Mouse (Mus musculus) neural tube, embryonic 11.5 days (tissue): Measurements from ENCODE around the gene Il1rapl1. TPM values are rescaled to one million over a fixed set of nuclear protein-coding genes. Genes with fewer than 3 reads are reported as not detected.

Experiments
- ATAC-seq: fragments of 200-750 bp; cut with Nextera tagmentation; 2 replicates; pipeline ENCODE4 v1.8.0; 2017; ENCODE audit warnings: moderate number of reproducible peaks, mild to moderate bottlenecking, moderate TSS enrichment, moderate library complexity; ENCODE audit not compliant: insufficient read depth, low FRiP score, low TSS enrichment
- DNase-seq: peaks from one replicate; pipeline ENCODE4 v3.0.0-alpha.2; 2015; ENCODE audit warnings: low spot score
- H3K27ac ChIP-seq: fragments of 300-500 bp; sonication (generic); 2 replicates; pipeline ENCODE4 v1.5.1; 2014; ENCODE audit warnings: low read depth, mild to moderate bottlenecking, low read length
- H3K27me3 ChIP-seq: fragments of 300-500 bp; sonication (generic); 2 replicates; pipeline ENCODE4 v1.6.1; 2014; ENCODE audit warnings: mild to moderate bottlenecking, low read length, mixed read lengths; ENCODE audit not compliant: control insufficient read depth, insufficient read depth
- H3K36me3 ChIP-seq: fragments of 300-500 bp; sonication (generic); 2 replicates; pipeline ENCODE4 v1.6.1; 2014; ENCODE audit warnings: mild to moderate bottlenecking, low read length, moderate library complexity, mixed read lengths; ENCODE audit not compliant: control insufficient read depth, insufficient read depth
- H3K4me1 ChIP-seq: fragments of 300-500 bp; sonication (generic); 2 replicates; pipeline ENCODE4 v1.6.1; 2014; ENCODE audit warnings: low read length, mixed read lengths; ENCODE audit not compliant: control insufficient read depth, insufficient read depth
- H3K4me2 ChIP-seq: fragments of 300-500 bp; sonication (generic); 2 replicates; pipeline ENCODE4 v1.6.1; 2014; ENCODE audit warnings: low read depth, mild to moderate bottlenecking, moderate library complexity
- H3K4me3 ChIP-seq: fragments of 300-500 bp; sonication (generic); 2 replicates; pipeline ENCODE4 v1.5.1; 2014; ENCODE audit warnings: low read depth, low read length
- H3K9ac ChIP-seq: fragments of 300-500 bp; sonication (generic); 2 replicates; pipeline ENCODE4 v1.6.1; 2014; ENCODE audit warnings: mild to moderate bottlenecking, low read length
- H3K9me3 ChIP-seq: fragments of 300-500 bp; sonication (generic); 2 replicates; pipeline ENCODE4 v1.6.1; 2016; ENCODE audit warnings: low read length; ENCODE audit not compliant: control insufficient read depth
- WGBS: fragments of 180-500 bp; shearing (Covaris S2); extraction: QIAGEN DNeasy Blood & Tissue Kit; methylation state at CpG from one replicate; pipeline ENCODE4 v1.1.7; 2014; 5-methylcytosine and 5-hydroxymethylcytosine counted together
- polyA plus RNA-seq: library from polyadenylated mRNA; unstranded; fragments of >200 nt; fragmentation: Nextera tagmentation; extraction: Ambion mirVana; gene quantifications from 2 replicates; pipeline ENCODE4 v1.2.1, GENCODE M21; 2014

The Il1rapl1 gene
- polyA plus RNA-seq, 1 experiment from 2014 or later = 0.37 TPM

DNA sequence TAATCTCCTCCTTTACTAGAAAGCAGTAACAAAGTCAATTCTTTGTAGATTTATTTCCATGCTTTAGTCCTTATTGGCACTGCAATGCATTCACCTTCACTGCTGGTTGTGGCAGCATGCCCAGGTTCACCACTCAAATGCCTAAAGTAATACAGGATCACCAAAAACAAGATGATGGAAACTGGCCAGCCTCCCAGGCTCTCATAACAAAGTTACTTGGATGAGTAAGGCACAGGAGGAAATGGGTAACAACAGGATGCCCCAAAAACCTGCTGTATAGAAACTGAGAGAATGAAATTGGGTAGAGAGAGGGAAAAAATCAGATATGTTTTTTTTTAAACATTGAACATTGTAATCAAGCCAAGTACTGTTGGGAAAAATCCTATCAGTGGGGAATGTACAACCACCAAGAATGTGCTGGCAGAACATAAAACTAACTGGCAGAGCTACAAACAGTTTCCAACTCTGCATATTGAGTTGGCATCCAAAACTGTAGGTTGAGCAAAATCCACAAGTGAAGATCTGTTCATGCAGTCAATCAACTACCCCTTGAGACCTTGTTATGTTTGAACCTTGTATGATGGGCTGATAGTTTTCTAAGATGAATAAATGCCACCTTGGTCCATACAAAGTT, 21.4 kb downstream of the Il1rapl1 start:
- Histone ChIP-seq H3K4me2 (no peak overlapping the region), H3K36me3 (no peaks in the 10 kb centered on the region), H3K27me3 (no peaks in the 10 kb centered on the region), H3K27ac (no peak overlapping the region), H3K9ac (no peak overlapping the region), H3K9me3 (no peaks in the 10 kb centered on the region), H3K4me3 (no peak overlapping the region), H3K4me1 (no peaks in the 10 kb centered on the region)
- no peak for DNase-seq
- no peak for ATAC-seq

DNA sequence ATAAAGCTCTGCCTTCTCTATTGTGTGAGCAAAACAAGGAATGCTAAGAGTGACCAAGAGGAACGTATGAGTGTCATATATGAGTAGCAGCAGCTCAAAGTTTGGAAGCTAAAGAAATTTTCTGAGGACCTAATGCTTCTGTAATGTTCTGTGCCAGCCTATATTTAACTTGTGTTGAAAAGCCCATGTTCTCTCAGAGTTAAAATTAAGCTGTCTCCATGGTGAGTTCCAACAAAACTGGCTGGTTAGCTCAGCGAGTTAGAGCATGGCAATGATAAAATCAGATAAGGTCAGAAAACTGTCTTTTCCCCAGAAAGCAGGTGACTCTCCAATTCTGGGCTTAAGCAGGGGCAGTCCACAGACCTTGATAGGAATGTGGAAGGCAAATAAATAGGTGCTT, 25.6 kb downstream of the Il1rapl1 start:
- H3K36me3 ChIP-seq = no peaks in the 10 kb centered on the region
- H3K4me2 ChIP-seq = no peak overlapping the region
- no peak overlapping the region for H3K4me3 ChIP-seq
- ATAC-seq = no peak
- H3K27me3 ChIP-seq = no peaks in the 10 kb centered on the region
- 70% methylated on average over 2 of the region's 2 CpGs for WGBS
- H3K4me1 ChIP-seq = no peaks in the 10 kb centered on the region
- no peaks in the 10 kb centered on the region for H3K9me3 ChIP-seq
- H3K9ac ChIP-seq = no peak overlapping the region
- DNase-seq = no peak
- no peak overlapping the region for H3K27ac ChIP-seq

DNA sequence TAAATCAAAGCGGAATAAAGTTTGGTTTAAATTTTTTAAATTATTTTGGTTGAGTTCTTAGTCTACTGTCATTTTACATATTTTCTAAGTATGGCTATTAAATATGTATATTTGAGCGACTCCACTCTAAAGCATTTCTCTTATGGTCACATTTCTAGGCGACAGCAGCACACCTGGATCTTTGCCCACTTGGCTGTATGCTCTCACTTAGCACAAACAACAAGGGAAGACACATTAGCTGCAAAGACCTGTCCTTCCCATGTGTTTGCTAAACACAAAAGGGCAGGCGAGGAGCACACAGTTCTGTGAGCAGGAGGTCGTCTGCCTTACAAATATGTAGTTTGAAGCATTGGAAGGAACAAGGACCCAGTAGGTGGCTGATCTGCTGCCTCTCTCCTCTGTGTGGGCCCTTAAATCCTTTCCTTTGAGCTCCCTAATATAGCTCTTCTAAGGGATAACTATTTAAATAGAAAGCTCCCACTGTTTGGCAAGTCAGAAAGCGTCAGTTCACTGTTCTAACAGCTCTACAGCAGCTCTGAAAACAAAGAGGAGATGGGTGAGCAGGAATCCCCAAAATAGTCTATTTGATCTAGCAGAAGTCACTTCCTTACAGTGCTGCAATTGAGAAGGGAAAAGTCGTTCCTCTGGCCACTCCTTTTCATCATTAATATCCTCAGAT, 42.6 kb downstream of the Il1rapl1 start:
- H3K9ac ChIP-seq = no peak overlapping the region
- no peak overlapping the region for H3K27ac ChIP-seq
- no peaks in the 10 kb centered on the region for H3K36me3 ChIP-seq
- 43% methylated on average over 7 of the region's 7 CpGs for WGBS
- no peaks in the 10 kb centered on the region for H3K4me1 ChIP-seq
- H3K27me3 ChIP-seq = no peaks in the 10 kb centered on the region
- DNase-seq = no peak
- H3K4me3 ChIP-seq = no peak overlapping the region
- H3K9me3 ChIP-seq = no peaks in the 10 kb centered on the region
- no peak overlapping the region for H3K4me2 ChIP-seq
- ATAC-seq = no peak

DNA sequence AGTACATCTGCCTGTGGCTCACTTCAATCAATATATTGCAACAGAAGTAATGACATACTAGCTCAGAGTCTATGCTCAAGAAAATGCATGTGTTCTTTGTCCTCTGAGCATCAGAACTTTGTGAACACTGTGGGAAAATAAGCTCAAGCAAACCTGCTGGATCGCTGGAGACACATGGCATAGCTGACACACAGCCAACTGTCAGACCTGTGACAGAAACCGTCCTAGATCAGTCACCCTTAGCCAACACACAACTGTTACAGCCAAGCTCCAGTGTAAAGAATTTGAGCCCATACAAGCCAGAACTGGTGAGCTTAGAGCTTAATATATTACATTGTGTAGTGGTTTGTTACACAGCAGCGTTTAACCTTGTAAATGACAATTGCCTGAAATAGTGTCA, 45.1 kb downstream of the Il1rapl1 start:
- no peak overlapping the region for H3K4me2 ChIP-seq
- H3K4me3 ChIP-seq = no peak overlapping the region
- no peaks in the 10 kb centered on the region for H3K27me3 ChIP-seq
- no peak for DNase-seq
- H3K36me3 ChIP-seq = no peaks in the 10 kb centered on the region
- H3K9ac ChIP-seq = no peak overlapping the region
- 81% methylated on average over 3 of the region's 3 CpGs for WGBS
- no peaks in the 10 kb centered on the region for H3K4me1 ChIP-seq
- H3K27ac ChIP-seq = no peak overlapping the region
- no peaks in the 10 kb centered on the region for H3K9me3 ChIP-seq
- ATAC-seq = no peak

DNA sequence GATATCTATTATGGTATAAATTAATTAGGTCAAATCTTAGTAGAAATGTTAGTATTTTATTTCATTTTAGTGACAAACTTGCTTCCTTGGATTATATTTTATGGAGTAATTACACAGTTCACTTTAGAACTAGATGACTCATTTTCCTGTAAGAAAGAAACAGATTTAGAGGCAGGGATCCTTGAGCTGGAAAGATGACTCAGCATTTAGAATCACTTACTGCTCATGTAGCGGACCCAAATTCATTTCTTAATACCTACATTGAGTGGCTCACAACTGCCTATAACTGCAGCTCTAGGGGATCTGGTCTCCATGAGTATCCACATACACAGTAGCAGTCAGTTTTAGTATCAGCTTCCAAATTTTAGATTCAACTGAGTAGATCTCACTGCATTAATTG, 71.9 kb downstream of the Il1rapl1 start:
- Histone ChIP-seq H3K9me3 (no peaks in the 10 kb centered on the region), H3K27me3 (no peaks in the 10 kb centered on the region), H3K4me2 (no peak overlapping the region), H3K27ac (no peak overlapping the region), H3K4me3 (no peak overlapping the region), H3K4me1 (no peaks in the 10 kb centered on the region), H3K9ac (no peak overlapping the region), H3K36me3 (no peaks in the 10 kb centered on the region)
- WGBS = 88% methylated on average over 1 of the region's 1 CpGs
- DNase-seq (no peak), ATAC-seq (no peak)

DNA sequence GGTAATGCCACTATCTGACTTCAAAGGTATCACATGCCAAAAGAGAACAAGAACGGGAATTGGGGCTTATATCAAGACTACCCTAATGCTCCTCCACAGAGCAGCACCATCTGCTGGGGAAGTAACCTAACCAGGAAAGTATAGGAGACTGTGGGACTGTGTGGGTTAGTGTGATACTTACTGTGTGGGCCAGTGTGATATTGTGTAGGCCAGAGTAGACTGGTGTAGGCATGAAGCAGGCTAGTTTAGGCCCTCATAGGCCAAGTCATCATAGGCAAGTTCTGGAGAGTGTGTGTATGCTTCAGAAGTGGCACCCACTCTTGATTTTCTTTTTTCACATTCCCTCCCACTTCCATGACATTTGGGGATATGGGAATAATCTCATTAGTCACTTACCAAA, 76.5 kb downstream of the Il1rapl1 start:
- Histone ChIP-seq H3K27ac (no peak overlapping the region), H3K4me1 (no peaks in the 10 kb centered on the region), H3K9ac (no peak overlapping the region), H3K4me2 (no peak overlapping the region), H3K27me3 (no peaks in the 10 kb centered on the region), H3K4me3 (no peak overlapping the region), H3K36me3 (no peaks in the 10 kb centered on the region), H3K9me3 (no peaks in the 10 kb centered on the region)
- DNase-seq = no peak
- WGBS = 50% methylated on average over 1 of the region's 1 CpGs
- ATAC-seq = no peak

DNA sequence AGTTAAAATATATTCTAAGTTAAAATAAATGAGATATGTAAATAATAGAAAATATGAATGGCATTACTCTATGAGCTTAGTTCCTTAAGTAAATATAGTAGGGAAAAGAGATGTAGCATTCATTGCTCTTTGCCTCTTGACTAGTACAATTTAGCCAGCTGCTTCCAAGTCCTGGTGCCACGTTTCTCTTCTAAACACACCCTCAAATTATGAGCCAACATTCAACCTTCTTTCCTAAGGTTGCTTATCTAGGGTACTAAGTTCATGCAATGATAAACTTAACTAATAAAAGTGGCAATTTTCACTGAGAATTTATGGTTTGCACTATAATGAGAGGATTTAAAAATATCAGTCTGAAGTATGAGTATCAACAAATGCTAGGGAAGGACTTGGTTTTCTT, 218.3 kb downstream of the Il1rapl1 start:
- no peak for ATAC-seq

DNA sequence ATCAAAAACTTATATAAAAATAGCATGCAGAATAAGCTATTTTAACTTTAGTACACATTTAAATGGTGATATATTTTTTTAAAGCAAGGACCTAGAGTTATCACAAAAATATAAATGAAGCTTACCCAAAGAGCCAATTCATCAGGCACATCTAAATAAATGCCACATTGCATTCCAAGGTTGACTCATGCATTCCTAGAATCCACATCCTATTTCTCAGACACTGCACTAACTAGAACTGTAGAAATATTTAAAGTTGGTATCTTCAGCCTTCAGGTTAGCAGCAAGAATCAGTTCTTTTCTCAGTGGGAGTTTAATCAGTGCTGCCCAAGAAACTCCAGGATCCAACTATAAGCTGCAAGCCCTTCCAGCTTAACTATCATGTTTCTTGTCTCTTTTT, 223.5 kb downstream of the Il1rapl1 start:
- Histone ChIP-seq H3K27me3 (no peaks in the 10 kb centered on the region), H3K4me1 (no peaks in the 10 kb centered on the region), H3K9ac (no peak overlapping the region), H3K4me2 (no peak overlapping the region), H3K4me3 (no peak overlapping the region), H3K9me3 (no peaks in the 10 kb centered on the region), H3K36me3 (no peaks in the 10 kb centered on the region), H3K27ac (no peak overlapping the region)
- DNase-seq (no peak), ATAC-seq (no peak)

More for the DNA sequence above, 218.3 kb downstream of the Il1rapl1 start:
- Histone ChIP-seq H3K9ac (no peak overlapping the region), H3K4me1 (no peaks in the 10 kb centered on the region), H3K4me2 (no peak overlapping the region), H3K27ac (no peak overlapping the region), H3K27me3 (no peaks in the 10 kb centered on the region), H3K9me3 (no peaks in the 10 kb centered on the region), H3K36me3 (no peaks in the 10 kb centered on the region), H3K4me3 (no peak overlapping the region)
- DNase-seq = no peak
- 91% methylated on average over 1 of the region's 1 CpGs for WGBS

DNA sequence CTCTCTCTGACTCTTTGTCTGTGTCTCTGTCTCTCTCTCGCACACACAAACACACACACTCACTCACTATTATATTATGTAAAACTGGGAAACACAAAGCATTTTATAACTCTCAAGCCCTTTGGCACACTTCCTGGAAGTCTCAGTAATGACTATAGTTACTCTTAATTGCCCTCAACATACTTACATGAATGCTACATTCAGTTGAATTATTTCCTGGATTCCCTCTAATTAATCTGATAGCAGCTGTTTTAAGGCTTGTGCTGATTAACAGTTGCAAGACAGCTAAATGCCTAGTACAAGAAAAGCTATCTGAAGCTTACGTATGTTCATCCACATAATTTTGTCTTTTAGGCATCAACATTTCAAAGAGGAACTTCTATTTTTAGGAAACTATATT, 261.3 kb downstream of the Il1rapl1 start:
- no peak for ATAC-seq

More for the DNA sequence above, 261.3 kb downstream of the Il1rapl1 start:
- Histone ChIP-seq H3K9me3 (no peaks in the 10 kb centered on the region), H3K27me3 (no peaks in the 10 kb centered on the region), H3K9ac (no peak overlapping the region), H3K27ac (no peak overlapping the region), H3K4me3 (no peak overlapping the region), H3K4me1 (no peaks in the 10 kb centered on the region), H3K4me2 (no peak overlapping the region), H3K36me3 (no peaks in the 10 kb centered on the region)
- WGBS = 89% methylated on average over 2 of the region's 2 CpGs
- DNase-seq = no peak
